Mouse (Mus musculus) heart, embryonic 15.5 days (tissue): ENCODE measurements around the gene Speg. TPM values are rescaled to one million over a fixed set of nuclear protein-coding genes. Genes with fewer than 3 reads are reported as not detected.

ENCODE experiments used
- polyA plus RNA-seq: library from polyadenylated mRNA; unstranded; fragments of >200 nt; fragmentation: Nextera tagmentation; extraction: Ambion mirVana; gene quantifications from 2 replicates; pipeline ENCODE4 v1.2.1, GENCODE M21; 2015

Speg gene
- polyA plus RNA-seq, 1 experiment from 2014 or later = 44.5 TPM

Other genes with a start within 250 kb of the Speg start
- 0.53 and 1.2 TPM in 2 replicates for gene Slc23a3, start 241.4 kb upstream of the Speg start, polyA plus RNA-seq
- 33.7 and 39.3 TPM in 2 replicates for gene Cnppd1, start 232.6 kb upstream of the Speg start, polyA plus RNA-seq
- 30.7 and 41.6 TPM in 2 replicates for gene Retreg2, start 232.5 kb upstream of the Speg start, polyA plus RNA-seq
- gene Zfand2b, start 206.7 kb upstream of the Speg start, polyA plus RNA-seq = 26.5 and 32.5 TPM in 2 replicates
- 12.9 and 14.1 TPM in 2 replicates for gene Abcb6, start 194.9 kb upstream of the Speg start, polyA plus RNA-seq
- gene Ankzf1, start 183.1 kb upstream of the Speg start, polyA plus RNA-seq = 24.3 and 25.9 TPM in 2 replicates
- gene Atg9a, start 183.1 kb upstream of the Speg start, polyA plus RNA-seq = 27.1 and 31.0 TPM in 2 replicates
- gene Glb1l, start 164.5 kb upstream of the Speg start, polyA plus RNA-seq = 9.4 and 11.4 TPM in 2 replicates
- 73.6 and 96.9 TPM in 2 replicates for gene Stk16, start 164.5 kb upstream of the Speg start, polyA plus RNA-seq
- 41.9 and 56.7 TPM in 2 replicates for gene Tuba4a, start 155.4 kb upstream of the Speg start, polyA plus RNA-seq
- gene A630095N17Rik, start 143.2 kb upstream of the Speg start, polyA plus RNA-seq = 0.23 TPM in 1 of 2 replicates, not detected in the other
- 41.4 and 43.0 TPM in 2 replicates for gene Dnajb2, start 138.9 kb upstream of the Speg start, polyA plus RNA-seq
- 0.45 and 1.0 TPM in 2 replicates for gene Ptprn, start 110.8 kb upstream of the Speg start, polyA plus RNA-seq
- 0.18 and 2.4 TPM in 2 replicates for gene Resp18, start 96.9 kb upstream of the Speg start, polyA plus RNA-seq
- gene Dnpep, start 57.3 kb upstream of the Speg start, polyA plus RNA-seq = 108 and 123 TPM in 2 replicates
- 374 and 419 TPM in 2 replicates for gene Des, start 15.0 kb upstream of the Speg start, polyA plus RNA-seq
- 63.9 and 81.8 TPM in 2 replicates for gene Gmppa, start 60.6 kb downstream of the Speg start, polyA plus RNA-seq
- 0.40 and 0.81 TPM in 2 replicates for gene Asic4, start 75.1 kb downstream of the Speg start, polyA plus RNA-seq
- 23.9 and 36.6 TPM in 2 replicates for gene Chpf, start 104.0 kb downstream of the Speg start, polyA plus RNA-seq
- 0.39 and 0.80 TPM in 2 replicates for gene Tmem198, start 104.2 kb downstream of the Speg start, polyA plus RNA-seq
- 95.1 and 122 TPM in 2 replicates for gene Obsl1, start 131.2 kb downstream of the Speg start, polyA plus RNA-seq
- gene Inha, start 131.8 kb downstream of the Speg start, polyA plus RNA-seq = 4.1 and 5.9 TPM in 2 replicates
- gene Stk11ip, start 146.2 kb downstream of the Speg start, polyA plus RNA-seq = 10.4 and 15.8 TPM in 2 replicates
- 28.9 and 33.4 TPM in 2 replicates for gene Slc4a3, start 171.0 kb downstream of the Speg start, polyA plus RNA-seq